Mouse (Mus musculus) kidney, adult 2 months (tissue): ENCODE measurements around the gene Hist1h2bg. TPM values are rescaled to one million over a fixed set of nuclear protein-coding genes. Genes with fewer than 3 reads are reported as not detected.
"Not testable (repeated sequence)": the region's sequence is repeated elsewhere in the genome, so short reads cannot be mapped to it uniquely, and the experiment has no call there.

Experiments
- DNase-seq: peaks from one replicate; pipeline ENCODE4 v3.0.0; 2021
- H3K27ac ChIP-seq: fragments of 200-500 bp; 2 replicates; pipeline ENCODE4 v1.5.1; 2012; ENCODE audit warnings: low read depth, low read length, control low read depth, inconsistent platforms; ENCODE audit not compliant: insufficient read depth
- H3K27me3 ChIP-seq: fragments of 200-500 bp; replicated peaks from 2 replicates; pipeline ENCODE4 v1.6.1; 2012; ENCODE audit warnings: mild to moderate bottlenecking, moderate library complexity, low read length, inconsistent platforms; ENCODE audit not compliant: control insufficient read depth, insufficient read depth
- H3K36me3 ChIP-seq: fragments of 200-500 bp; 2 replicates; pipeline ENCODE4 v1.6.1; 2012; ENCODE audit warnings: mild to moderate bottlenecking, moderate library complexity, low read length, inconsistent platforms; ENCODE audit not compliant: control insufficient read depth, insufficient read depth
- H3K4me1 ChIP-seq: fragments of 200-500 bp; 2 replicates; pipeline ENCODE4 v1.6.1; 2011; ENCODE audit warnings: low read length; ENCODE audit not compliant: control insufficient read depth, insufficient read depth
- H3K4me3 ChIP-seq: fragments of 200-500 bp; 2 replicates; pipeline ENCODE4 v1.5.1; 2011; ENCODE audit warnings: mild to moderate bottlenecking, low read depth, low read length, control low read depth; ENCODE audit not compliant: insufficient read depth
- CTCF ChIP-seq: fragments of 200-500 bp; conservative IDR thresholded peaks from 2 replicates; pipeline ENCODE4 v1.5.1; 2011; ENCODE audit warnings: low read depth, mild to moderate bottlenecking, control low read depth, low read length, moderate library complexity, mixed read lengths; ENCODE audit not compliant: insufficient read depth, insufficient read length
- POLR2A ChIP-seq: fragments of 200-500 bp; IDR thresholded peaks from one replicate; pipeline ENCODE4 v1.6.1; 2011; ENCODE audit warnings: low read depth, low read length, control low read depth
- WGBS: fragments of 180-500 bp; shearing (Covaris S2); methylation state at CpG from one replicate; pipeline ENCODE4 v1.1.7; 2018; 5-methylcytosine and 5-hydroxymethylcytosine counted together
- polyA plus RNA-seq: library from polyadenylated mRNA; depleted of rRNA; stranded (reverse); fragments of >200 nt; gene quantifications from 2 replicates; pipeline ENCODE4 v1.2.3, GENCODE M21; 2012

Hist1h2bg gene
- polyA plus RNA-seq, 1 experiment: 3.1 TPM

- not testable (repeated sequence) for H3K4me1 ChIP-seq, H3K27me3 ChIP-seq, H3K36me3 ChIP-seq, H3K27ac ChIP-seq
- 0 out of 2 replicates have a peak, but pooled peaks have one; percentile 31 for TF ChIP-seq CTCF
- peak; percentile 88 for DNase-seq
- 1% methylated on average over 47 of the region's 47 CpGs for WGBS
- H3K4me3 ChIP-seq: peak within 1 kb of the TSS; percentile 59
These were observed 19.9 kb upstream of the Hist1h2bg start, which contains the start of gene Hist1h4f for GRCm38 (mm10) chr13:23551146-23551834. Gene Hist1h4f (minus strand): TSS chr13:23551648.

GRCm38 (mm10) chr13:23551931-23552914 lies 19.0 kb upstream of the Hist1h2bg start:
- H3K27ac ChIP-seq: no peak overlapping the region
- H3K4me3 ChIP-seq: no peak overlapping the region; the same call in 1 of the 2 replicates
- TF ChIP-seq POLR2A (no peak), CTCF (no peak)

GRCm38 (mm10) chr13:23552962-23553361 lies 18.2 kb upstream of the Hist1h2bg start, which contains the start of gene Hist1h1d:
Gene Hist1h1d (plus strand): TSS chr13:23553262.
- DNase-seq: no peak
- Histone ChIP-seq H3K27me3 (no peaks in the 10 kb centered on the region), H3K4me3 (no peak within 1 kb of the TSS), H3K36me3 (no peaks in the 10 kb centered on the region), H3K27ac (no peak within 1 kb of the TSS), H3K4me1 (no peaks in the 10 kb centered on the region)
- TF ChIP-seq POLR2A (no peak), CTCF (no peak)

More at GRCm38 (mm10) chr13:23551931-23552914, 19.0 kb upstream of the Hist1h2bg start:
- no peak for DNase-seq
- Histone ChIP-seq H3K27me3 (no peaks in the 10 kb centered on the region), H3K36me3 (no peaks in the 10 kb centered on the region), H3K4me1 (no peaks in the 10 kb centered on the region)
- WGBS: 55% methylated on average over 8 of the region's 8 CpGs

- Histone ChIP-seq H3K36me3 (no peaks in the 10 kb centered on the region), H3K27me3 (no peaks in the 10 kb centered on the region), H3K27ac (no peak overlapping the region), H3K4me3 (peak overlapping the region; percentile 52; the same call in 1 of the 2 replicates), H3K4me1 (no peaks in the 10 kb centered on the region)
- 18% methylated on average over 9 of the region's 9 CpGs for WGBS
- TF ChIP-seq POLR2A (no peak), CTCF (no peak)
- no peak for DNase-seq
These were observed 16.8 kb upstream of the Hist1h2bg start for GRCm38 (mm10) chr13:23554393-23554792.

- H3K27ac ChIP-seq: peak overlapping the region; percentile 66; the same call in 1 of the 2 replicates
- no peaks in the 10 kb centered on the region for H3K27me3 ChIP-seq
- no peaks in the 10 kb centered on the region for H3K4me1 ChIP-seq
- WGBS: under 1% methylated on average over 54 of the region's 54 CpGs
- TF ChIP-seq CTCF: no peak
- peak; percentile 15 for TF ChIP-seq POLR2A
- H3K4me3 ChIP-seq: peak overlapping the region; percentile 52
- no peaks in the 10 kb centered on the region for H3K36me3 ChIP-seq
- peak; percentile 73 for DNase-seq
These were observed 16.0 kb upstream of the Hist1h2bg start for GRCm38 (mm10) chr13:23554925-23555838.

- WGBS: under 1% methylated on average over 18 of the region's 18 CpGs
- DNase-seq: peak; percentile 91
- Histone ChIP-seq H3K4me1 (no peaks in the 10 kb centered on the region), H3K27ac (peak overlapping the region; percentile 84), H3K36me3 (no peaks in the 10 kb centered on the region), H3K4me3 (peak overlapping the region; percentile 52), H3K27me3 (no peaks in the 10 kb centered on the region)
- TF ChIP-seq POLR2A (no peak), CTCF (no peak)
These were observed 15.3 kb upstream of the Hist1h2bg start for GRCm38 (mm10) chr13:23555839-23556416.
